Mouse (Mus musculus) hindbrain, embryonic 11.5 days (tissue): Measurements from ENCODE around the gene Tmem182. TPM values are rescaled to one million over a fixed set of nuclear protein-coding genes. Genes with fewer than 3 reads are reported as not detected.

ENCODE experiments used
- ATAC-seq: fragments of 200-750 bp; cut with Nextera tagmentation; 2 replicates; pipeline ENCODE4 v1.8.0; 2017; ENCODE audit warnings: mild to moderate bottlenecking, moderate TSS enrichment, moderate library complexity; ENCODE audit not compliant: low FRiP score
- DNase-seq: peaks from one replicate; pipeline ENCODE4 v3.0.0-alpha.2; 2015; ENCODE audit warnings: low spot score
- H3K27ac ChIP-seq: fragments of 300-500 bp; sonication (generic); 2 replicates; pipeline ENCODE4 v1.5.1; 2014; ENCODE audit warnings: mild to moderate bottlenecking, low read depth, low read length
- H3K27me3 ChIP-seq: fragments of 300-500 bp; sonication (generic); 2 replicates; pipeline ENCODE4 v1.6.1; 2014; ENCODE audit warnings: mild to moderate bottlenecking, low read length, moderate library complexity, mixed read lengths; ENCODE audit not compliant: control insufficient read depth, insufficient read depth
- H3K36me3 ChIP-seq: fragments of 300-500 bp; sonication (generic); 2 replicates; pipeline ENCODE4 v1.6.1; 2014; ENCODE audit warnings: mild to moderate bottlenecking, low read length, moderate library complexity, mixed read lengths; ENCODE audit not compliant: control insufficient read depth, insufficient read depth
- H3K4me1 ChIP-seq: fragments of 300-500 bp; sonication (generic); replicated peaks from 2 replicates; pipeline ENCODE4 v1.6.1; 2014; ENCODE audit warnings: low read length, mixed read lengths; ENCODE audit not compliant: control insufficient read depth, insufficient read depth
- H3K4me2 ChIP-seq: fragments of 300-500 bp; sonication (generic); replicated peaks from 2 replicates; pipeline ENCODE4 v1.6.1; 2014; ENCODE audit warnings: mild to moderate bottlenecking, low read depth, low read length
- H3K4me3 ChIP-seq: fragments of 300-500 bp; sonication (generic); 2 replicates; pipeline ENCODE4 v1.5.1; 2014; ENCODE audit warnings: low read depth, low read length
- H3K9ac ChIP-seq: fragments of 300-500 bp; sonication (generic); 2 replicates; pipeline ENCODE4 v1.6.1; 2014; ENCODE audit warnings: low read depth, low read length
- H3K9me3 ChIP-seq: fragments of 300-500 bp; sonication (generic); 2 replicates; pipeline ENCODE4 v1.6.1; 2016; ENCODE audit warnings: low read length; ENCODE audit not compliant: control insufficient read depth
- WGBS: fragments of 180-500 bp; shearing (Covaris S2); extraction: QIAGEN DNeasy Blood & Tissue Kit; methylation state at CpG from one replicate; pipeline ENCODE4 v1.1.7; 2014; 5-methylcytosine and 5-hydroxymethylcytosine counted together
- polyA plus RNA-seq: library from polyadenylated mRNA; unstranded; fragments of >200 nt; fragmentation: Nextera tagmentation; extraction: Ambion mirVana; gene quantifications from 2 replicates; pipeline ENCODE4 v1.2.1, GENCODE M21; 2014

Gene Tmem182
- polyA plus RNA-seq, 1 experiment from 2014 or later, result not detected

GRCm38 (mm10) chr1:40840605-40841004, 35.2 kb downstream of the Tmem182 start:
- ATAC-seq (no peak), DNase-seq (no peak)
- H3K27ac ChIP-seq, result no peak overlapping the region
- H3K36me3 ChIP-seq, result no peaks in the 10 kb centered on the region
- WGBS, result 88% methylated on average over 8 of the region's 8 CpGs
- H3K9me3 ChIP-seq, result no peaks in the 10 kb centered on the region
- H3K4me3 ChIP-seq, result no peak overlapping the region
- H3K27me3 ChIP-seq, result no peaks in the 10 kb centered on the region
- H3K9ac ChIP-seq, result no peak overlapping the region
- H3K4me1 ChIP-seq, result no peaks in the 10 kb centered on the region
- no peak overlapping the region for H3K4me2 ChIP-seq

GRCm38 (mm10) chr1:40841032-40841761, 35.8 kb downstream of the Tmem182 start:
- H3K36me3 ChIP-seq, result no peaks in the 10 kb centered on the region
- no peak overlapping the region for H3K4me3 ChIP-seq
- WGBS, result 88% methylated on average over 5 of the region's 5 CpGs
- no peak for DNase-seq
- H3K4me1 ChIP-seq, result no peaks in the 10 kb centered on the region
- H3K27me3 ChIP-seq, result no peaks in the 10 kb centered on the region
- H3K4me2 ChIP-seq, result no peak overlapping the region
- no peak overlapping the region for H3K9ac ChIP-seq
- no peaks in the 10 kb centered on the region for H3K9me3 ChIP-seq
- no peak overlapping the region for H3K27ac ChIP-seq
- ATAC-seq, result no peak

- ATAC-seq, result peak; percentile 25; the same call in 1 of the 2 replicates
- Histone ChIP-seq H3K36me3 (no peaks in the 10 kb centered on the region), H3K4me1 (no peaks in the 10 kb centered on the region), H3K4me3 (no peak overlapping the region), H3K9ac (no peak overlapping the region), H3K9me3 (no peaks in the 10 kb centered on the region), H3K4me2 (no peak overlapping the region), H3K27me3 (no peaks in the 10 kb centered on the region), H3K27ac (no peak overlapping the region)
- DNase-seq, result peak; percentile 69
Observed at GRCm38 (mm10) chr1:40844616-40845015, 39.2 kb downstream of the Tmem182 start.

- Histone ChIP-seq H3K4me3 (no peak overlapping the region), H3K4me1 (no peaks in the 10 kb centered on the region), H3K9ac (no peak overlapping the region), H3K4me2 (no peak overlapping the region), H3K9me3 (no peaks in the 10 kb centered on the region), H3K27ac (no peak overlapping the region), H3K27me3 (no peaks in the 10 kb centered on the region), H3K36me3 (no peaks in the 10 kb centered on the region)
- ATAC-seq (no peak), DNase-seq (no peak)
- 53% methylated on average over 2 of the region's 2 CpGs for WGBS
Observed at GRCm38 (mm10) chr1:40847196-40847938, 42.0 kb downstream of the Tmem182 start.

GRCm38 (mm10) chr1:40851286-40851685, 45.9 kb downstream of the Tmem182 start:
- no peak overlapping the region for H3K4me2 ChIP-seq
- H3K9me3 ChIP-seq, result no peaks in the 10 kb centered on the region
- no peaks in the 10 kb centered on the region for H3K27me3 ChIP-seq
- no peaks in the 10 kb centered on the region for H3K4me1 ChIP-seq
- H3K9ac ChIP-seq, result no peak overlapping the region
- no peaks in the 10 kb centered on the region for H3K36me3 ChIP-seq
- H3K27ac ChIP-seq, result no peak overlapping the region
- DNase-seq (no peak), ATAC-seq (no peak)
- H3K4me3 ChIP-seq, result no peak overlapping the region

- Histone ChIP-seq H3K9me3 (no peaks in the 10 kb centered on the region), H3K27ac (no peak overlapping the region), H3K4me1 (no peaks in the 10 kb centered on the region), H3K36me3 (no peaks in the 10 kb centered on the region), H3K9ac (no peak overlapping the region), H3K27me3 (no peaks in the 10 kb centered on the region), H3K4me2 (no peak overlapping the region), H3K4me3 (no peak overlapping the region)
- WGBS, result 87% methylated on average over 1 of the region's 1 CpGs
- ATAC-seq (no peak), DNase-seq (no peak)
Observed at GRCm38 (mm10) chr1:40855268-40855667, 49.9 kb downstream of the Tmem182 start.

GRCm38 (mm10) chr1:40856846-40857636, 51.6 kb downstream of the Tmem182 start:
- no peaks in the 10 kb centered on the region for H3K9me3 ChIP-seq
- H3K36me3 ChIP-seq, result no peaks in the 10 kb centered on the region
- no peak for DNase-seq
- no peak overlapping the region for H3K4me3 ChIP-seq
- no peak overlapping the region for H3K27ac ChIP-seq
- H3K4me2 ChIP-seq, result no peak overlapping the region
- no peak for ATAC-seq
- no peaks in the 10 kb centered on the region for H3K27me3 ChIP-seq
- H3K9ac ChIP-seq, result no peak overlapping the region
- WGBS, result 78% methylated on average over 4 of the region's 4 CpGs
- H3K4me1 ChIP-seq, result no peaks in the 10 kb centered on the region

GRCm38 (mm10) chr1:40865043-40865442, 59.6 kb downstream of the Tmem182 start:
- H3K4me1 ChIP-seq, result no peaks in the 10 kb centered on the region
- DNase-seq (no peak), ATAC-seq (no peak)
- no peaks in the 10 kb centered on the region for H3K9me3 ChIP-seq
- H3K27me3 ChIP-seq, result no peaks in the 10 kb centered on the region
- no peak overlapping the region for H3K9ac ChIP-seq
- no peaks in the 10 kb centered on the region for H3K36me3 ChIP-seq
- H3K27ac ChIP-seq, result no peak overlapping the region
- H3K4me2 ChIP-seq, result no peak overlapping the region
- 74% methylated on average over 6 of the region's 6 CpGs for WGBS
- no peak overlapping the region for H3K4me3 ChIP-seq
